Mouse (Mus musculus): ENCODE results near the gene Ankub1.

The Ankub1 gene

GRCm38 (mm10) chr3:57692719-57693118 lies at the start of gene Ankub1:
Gene Ankub1, minus strand, starts transcription at chr3:57692799.
- DNase-seq = peak; percentile 5

GRCm38 (mm10) chr3:57739830-57740229 lies 47.2 kb upstream of the Ankub1 start:
- DNase-seq = no peak

GRCm38 (mm10) chr3:57736419-57737095 lies 44.0 kb upstream of the Ankub1 start:
- no peak for DNase-seq

GRCm38 (mm10) chr3:57735511-57736370 lies 43.1 kb upstream of the Ankub1 start, which contains the start of gene Rnf13:
Gene Rnf13, plus strand, starts transcription at chr3:57736062.
- peak; percentile 98 for DNase-seq

GRCm38 (mm10) chr3:57732206-57732915 lies 39.8 kb upstream of the Ankub1 start:
- DNase-seq = no peak

- DNase-seq = no peak
These were observed 21.6 kb upstream of the Ankub1 start for GRCm38 (mm10) chr3:57714151-57714550.

GRCm38 (mm10) chr3:57696779-57697178 lies 4.2 kb upstream of the Ankub1 start:
- no peak for DNase-seq

GRCm38 (mm10) chr3:57696249-57696648 lies 3.6 kb upstream of the Ankub1 start:
- no peak for DNase-seq

GRCm38 (mm10) chr3:57691772-57692171 lies 827 bp downstream of the Ankub1 start:
- no peak for DNase-seq

- DNase-seq = peak; percentile 18
These were observed 14.8 kb downstream of the Ankub1 start for GRCm38 (mm10) chr3:57677786-57678185.

GRCm38 (mm10) chr3:57674075-57674474 lies 18.5 kb downstream of the Ankub1 start:
- DNase-seq = no peak

GRCm38 (mm10) chr3:57673586-57673985 lies 19.0 kb downstream of the Ankub1 start:
- no peak for DNase-seq

GRCm38 (mm10) chr3:57667054-57667723 lies 25.4 kb downstream of the Ankub1 start:
- DNase-seq = peak; percentile 83

- DNase-seq = no peak
These were observed 26.7 kb downstream of the Ankub1 start for GRCm38 (mm10) chr3:57665880-57666279.

- no peak for DNase-seq
These were observed 27.9 kb downstream of the Ankub1 start for GRCm38 (mm10) chr3:57664682-57665081.

GRCm38 (mm10) chr3:57663731-57664130 lies 28.9 kb downstream of the Ankub1 start:
- DNase-seq = peak; percentile 56

- DNase-seq = no peak
These were observed 34.0 kb downstream of the Ankub1 start for GRCm38 (mm10) chr3:57658608-57659007.

- no peak for DNase-seq
These were observed 39.0 kb downstream of the Ankub1 start for GRCm38 (mm10) chr3:57653646-57654045.

- DNase-seq = no peak
These were observed 40.1 kb downstream of the Ankub1 start for GRCm38 (mm10) chr3:57652485-57652884.

- no peak for DNase-seq
These were observed 40.7 kb downstream of the Ankub1 start for GRCm38 (mm10) chr3:57651865-57652259.

GRCm38 (mm10) chr3:57651231-57651864 lies 41.3 kb downstream of the Ankub1 start, which contains the start of gene Commd2:
Gene Commd2, minus strand, starts transcription at chr3:57651715.
- peak; percentile 89 for DNase-seq

- DNase-seq = no peak
These were observed 49.4 kb downstream of the Ankub1 start for GRCm38 (mm10) chr3:57643191-57643590.
